ENCODE assay signal across 8 mouse cellular contexts in the genomic region with DNA sequence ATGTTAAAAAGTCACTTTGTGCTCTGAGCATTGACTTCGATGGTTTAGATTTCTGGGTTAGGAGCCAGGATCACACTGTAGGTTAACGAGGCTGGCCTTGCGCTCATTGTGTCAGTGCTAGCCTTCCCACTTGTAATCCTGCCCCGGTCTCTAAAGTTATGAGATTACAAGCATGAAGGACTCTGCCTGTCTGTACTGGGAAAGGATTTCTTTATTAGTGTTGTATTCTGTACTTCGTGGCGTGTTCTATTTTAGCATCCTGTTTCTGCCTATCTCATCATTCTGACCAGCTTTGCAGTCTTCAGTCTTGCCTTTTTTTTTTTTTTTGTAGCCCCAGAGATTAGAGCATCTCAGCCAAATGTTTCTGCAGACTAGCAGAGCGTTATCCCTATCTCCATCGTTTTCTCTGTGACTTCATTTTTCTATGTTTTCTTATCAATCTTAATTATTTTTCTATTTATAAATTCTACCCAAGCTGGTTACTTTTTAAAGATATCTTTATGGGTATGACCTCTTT. TPM values are rescaled to one million over a fixed set of nuclear protein-coding genes. Genes with fewer than 3 reads are reported as not detected.
DNase-seq lines count a peak whose midpoint lies in the region; ATAC-seq and TF ChIP-seq lines count a peak whose summit lies in the region.

No protein-coding gene starts in this region.

- TF ChIP-seq CTCF in forebrain, postnatal 0 days (IDR thresholded peaks at IDR 0.05; ENCODE audit: low read depth) = no peak

- H3K36me3 ChIP-seq in heart, embryonic 16.5 days (ENCODE audit: control insufficient read depth, insufficient read depth) = no peaks in the 10 kb centered on the region
- no peaks in the 10 kb centered on the region for H3K36me3 ChIP-seq in forebrain, postnatal 0 days (ENCODE audit: insufficient read depth)
- H3K36me3 ChIP-seq in midbrain, embryonic 11.5 days (ENCODE audit: control insufficient read depth, insufficient read depth, low read length) = no peaks in the 10 kb centered on the region

- H3K4me2 ChIP-seq in heart, embryonic 16.5 days (ENCODE audit: low read depth, low read length) = peak overlapping the region; percentile 77
- peak overlapping the region; percentile 81 for H3K4me2 ChIP-seq in forebrain, postnatal 0 days (ENCODE audit: low read depth)
- H3K4me2 ChIP-seq in midbrain, embryonic 11.5 days = peak overlapping the region; percentile 76

- no peak for ATAC-seq in heart, embryonic 16.5 days (replicated peaks; ENCODE audit: extremely low read depth, insufficient read depth, low FRiP score)
- no peak for ATAC-seq in forebrain, postnatal 0 days
- ATAC-seq in midbrain, embryonic 11.5 days (ENCODE audit: low FRiP score) = no peak

- WGBS in heart, embryonic 16.5 days = 7% methylated on average over 8 of the region's 8 CpGs
- WGBS in forebrain, postnatal 0 days = 21% methylated on average over 8 of the region's 8 CpGs
- 24% methylated on average over 8 of the region's 8 CpGs for WGBS in midbrain, embryonic 11.5 days

- H3K4me3 ChIP-seq in heart, embryonic 16.5 days (ENCODE audit: low read length) = peak overlapping the region; percentile 78
- H3K4me3 ChIP-seq in forebrain, postnatal 0 days (ENCODE audit: low read depth, low read length) = peak overlapping the region; percentile 96
- peak overlapping the region; percentile 96 for H3K4me3 ChIP-seq in midbrain, embryonic 11.5 days (ENCODE audit: low read depth, low read length)

- no peaks in the 10 kb centered on the region for H3K9me3 ChIP-seq in heart, embryonic 16.5 days (replicated peaks; ENCODE audit: control insufficient read depth, low read length)
- no peaks in the 10 kb centered on the region for H3K9me3 ChIP-seq in forebrain, postnatal 0 days (ENCODE audit: low read length)
- no peaks in the 10 kb centered on the region for H3K9me3 ChIP-seq in midbrain, embryonic 11.5 days (ENCODE audit: control insufficient read depth, low read length)

- no peak overlapping the region for H3K27ac ChIP-seq in heart, embryonic 16.5 days (ENCODE audit: low read length)
- no peak overlapping the region; the same call in 1 of the 2 replicates for H3K27ac ChIP-seq in forebrain, postnatal 0 days (ENCODE audit: low read depth, low read length)
- H3K27ac ChIP-seq in midbrain, embryonic 11.5 days (ENCODE audit: low read depth, low read length) = no peak overlapping the region

- H3K9ac ChIP-seq in heart, embryonic 16.5 days (ENCODE audit: low read length) = peak overlapping the region; percentile 83
- H3K9ac ChIP-seq in forebrain, postnatal 0 days = peak overlapping the region; percentile 70
- H3K9ac ChIP-seq in midbrain, embryonic 11.5 days (ENCODE audit: low read length) = peak overlapping the region; percentile 88

- DNase-seq in heart, adult 9 months (ENCODE audit: low spot score in 2 of 2) = no peak
- peak; percentile 22 for DNase-seq in MEL-GATA-1-ER (ENCODE audit: extremely low read depth, low read depth)
- peak; percentile 4 for DNase-seq in forebrain, postnatal 0 days
- no peak for DNase-seq in midbrain, embryonic 11.5 days (ENCODE audit: low spot score, missing footprints)
- DNase-seq in natural killer cell, adult 2 months (ENCODE audit: low spot score in 2 of 2) = no peak
- no peak for DNase-seq in urinary bladder, adult 18-20 months (ENCODE audit: low spot score in 2 of 2)
- no peak for DNase-seq in cerebellum, adult 11-12 months

- H3K4me1 ChIP-seq in heart, embryonic 16.5 days (ENCODE audit: control insufficient read depth, insufficient read depth, low read length) = peaks cover 13% of the 10 kb centered on the region
- H3K4me1 ChIP-seq in forebrain, postnatal 0 days (ENCODE audit: insufficient read depth) = 0 out of 2 replicates have a peak, but pooled peaks cover 12% of the 10 kb centered on the region
- peaks cover 13% of the 10 kb centered on the region for H3K4me1 ChIP-seq in midbrain, embryonic 11.5 days (ENCODE audit: control insufficient read depth, insufficient read depth, low read length)

- no peaks in the 10 kb centered on the region for H3K27me3 ChIP-seq in heart, embryonic 16.5 days (ENCODE audit: control insufficient read depth, insufficient read depth, low read length)
- no peaks in the 10 kb centered on the region for H3K27me3 ChIP-seq in forebrain, postnatal 0 days (ENCODE audit: insufficient read depth, low read length)
- H3K27me3 ChIP-seq in midbrain, embryonic 11.5 days (ENCODE audit: control insufficient read depth, insufficient read depth, low read length) = no peaks in the 10 kb centered on the region

RNA-seq across cellular contexts. Expression of gene Golt1b, which starts 0.8 kb away (rescaled TPM):
- polyA plus RNA-seq in heart, embryonic 16.5 days (2015; fragmentation: Nextera tagmentation; extraction: Ambion mirVana) = 55.5 and 63.5 TPM in 2 replicates
- total RNA-seq in forebrain, postnatal 0 days (2014; rRNA removed) = 44.0 and 58.5 TPM in 2 replicates
- polyA plus RNA-seq in forebrain, postnatal 0 days (2015; fragmentation: Nextera tagmentation; extraction: Ambion mirVana) = 67.6 and 72.0 TPM in 2 replicates
- 114 and 130 TPM in 2 replicates for polyA plus RNA-seq in midbrain, embryonic 11.5 days (2014; fragmentation: Nextera tagmentation; extraction: Ambion mirVana)

RNA-seq across cellular contexts. Expression of gene Recql, which starts 0.9 kb away (rescaled TPM):
- polyA plus RNA-seq in heart, embryonic 16.5 days (2015; fragmentation: Nextera tagmentation; extraction: Ambion mirVana) = 19.8 and 20.5 TPM in 2 replicates
- 19.1 and 19.4 TPM in 2 replicates for total RNA-seq in forebrain, postnatal 0 days (2014; rRNA removed)
- polyA plus RNA-seq in forebrain, postnatal 0 days (2015; fragmentation: Nextera tagmentation; extraction: Ambion mirVana) = 20.4 and 20.8 TPM in 2 replicates
- polyA plus RNA-seq in midbrain, embryonic 11.5 days (2014; fragmentation: Nextera tagmentation; extraction: Ambion mirVana) = 41.3 and 47.8 TPM in 2 replicates

RNA-seq across cellular contexts. Expression of gene Spx, which starts 25.4 kb away (rescaled TPM):
- polyA plus RNA-seq in heart, embryonic 16.5 days (2015; fragmentation: Nextera tagmentation; extraction: Ambion mirVana) = 0.31 TPM in 1 of 2 replicates, not detected in the other
- total RNA-seq in forebrain, postnatal 0 days (2014; rRNA removed) = 0.38 and 0.62 TPM in 2 replicates
- polyA plus RNA-seq in forebrain, postnatal 0 days (2015; fragmentation: Nextera tagmentation; extraction: Ambion mirVana) = 0.65 TPM in 2 replicates
- 2.1 and 2.4 TPM in 2 replicates for polyA plus RNA-seq in midbrain, embryonic 11.5 days (2014; fragmentation: Nextera tagmentation; extraction: Ambion mirVana)

RNA-seq across cellular contexts. Expression of gene Pyroxd1, which starts 42.4 kb away (rescaled TPM):
- polyA plus RNA-seq in heart, embryonic 16.5 days (2015; fragmentation: Nextera tagmentation; extraction: Ambion mirVana) = 12.6 and 14.2 TPM in 2 replicates
- 14.5 and 20.2 TPM in 2 replicates for total RNA-seq in forebrain, postnatal 0 days (2014; rRNA removed)
- 16.1 and 18.7 TPM in 2 replicates for polyA plus RNA-seq in forebrain, postnatal 0 days (2015; fragmentation: Nextera tagmentation; extraction: Ambion mirVana)
- polyA plus RNA-seq in midbrain, embryonic 11.5 days (2014; fragmentation: Nextera tagmentation; extraction: Ambion mirVana) = 24.6 and 25.3 TPM in 2 replicates

Comparison
In these comparisons a context has a peak if more than half of its experiments do, and no peak if none do; other contexts are left out.
1. DNase-seq: peak in MEL-GATA-1-ER (single experiment) and forebrain, postnatal 0 days (single experiment); none in heart, adult 9 months (0 of 2), midbrain, embryonic 11.5 days (single experiment), natural killer cell, adult 2 months (0 of 2), urinary bladder, adult 18-20 months (0 of 2) and cerebellum, adult 11-12 months (single experiment).
2. Peak in every context shown above with its lines, with median percentiles within 50 percentile points of each other: H3K4me2 ChIP-seq, H3K4me3 ChIP-seq and H3K9ac ChIP-seq.